Mouse (Mus musculus) lung, postnatal 25 days (tissue): ENCODE measurements around the gene Mapkapk3.
A peak's percentile ranks its signal among the peaks of the same experiment; 100 is the strongest.

Experiments used
- DNase-seq: peaks from one replicate; pipeline ENCODE4 v3.0.0; 2022; ENCODE audit warnings: low spot score

Mapkapk3 gene

GRCm38 (mm10) chr9:107288711-107289110, 966 bp downstream of the Mapkapk3 start:
- peak; percentile 84 for DNase-seq

DNA sequence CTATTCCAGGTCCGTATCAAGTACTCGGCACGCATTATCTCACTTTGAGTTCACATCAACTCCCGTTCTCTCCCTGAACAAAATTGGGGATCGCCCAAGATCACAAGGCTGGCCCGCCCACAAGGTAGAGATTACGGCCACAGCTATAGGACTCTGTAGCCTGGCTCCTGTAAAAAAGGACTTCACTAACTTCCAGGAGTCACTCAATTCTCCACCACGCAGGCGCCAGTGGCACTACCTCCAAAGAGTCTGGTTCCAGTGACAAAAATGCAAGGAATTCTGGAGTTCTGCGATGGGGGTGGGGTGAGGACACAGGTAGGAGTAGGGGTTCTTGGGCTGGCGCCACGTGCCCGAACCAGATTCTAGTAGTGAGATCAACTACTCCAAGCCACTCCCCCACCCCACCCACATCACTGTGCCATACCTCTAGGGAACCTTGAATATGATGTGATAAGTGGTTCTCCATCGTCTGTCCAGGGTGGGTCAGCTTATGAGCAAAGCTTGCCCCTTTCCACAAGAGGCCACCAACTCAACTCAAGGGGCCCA, 1.5 kb downstream of the Mapkapk3 start:
- no peak for DNase-seq

DNA sequence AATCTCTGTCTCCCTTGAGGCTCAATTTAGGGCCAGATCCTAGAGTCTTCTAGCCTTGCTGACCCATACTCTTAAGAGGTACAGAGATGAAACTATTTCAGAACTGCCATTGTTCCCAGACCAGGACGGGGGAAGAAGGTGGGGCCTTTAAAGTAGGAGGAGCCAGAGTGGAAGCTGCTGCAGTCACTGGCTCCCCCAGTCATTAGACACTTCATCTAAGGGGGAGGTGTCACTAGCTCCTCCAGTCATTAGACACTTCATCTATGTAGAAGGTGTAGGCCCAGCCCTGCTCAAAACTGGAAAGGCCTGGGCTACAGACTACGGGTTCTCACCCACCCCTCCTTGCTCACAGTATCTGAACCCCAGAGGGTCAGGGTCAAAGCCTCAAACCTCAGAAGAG, 2.4 kb downstream of the Mapkapk3 start:
- no peak for DNase-seq

DNA sequence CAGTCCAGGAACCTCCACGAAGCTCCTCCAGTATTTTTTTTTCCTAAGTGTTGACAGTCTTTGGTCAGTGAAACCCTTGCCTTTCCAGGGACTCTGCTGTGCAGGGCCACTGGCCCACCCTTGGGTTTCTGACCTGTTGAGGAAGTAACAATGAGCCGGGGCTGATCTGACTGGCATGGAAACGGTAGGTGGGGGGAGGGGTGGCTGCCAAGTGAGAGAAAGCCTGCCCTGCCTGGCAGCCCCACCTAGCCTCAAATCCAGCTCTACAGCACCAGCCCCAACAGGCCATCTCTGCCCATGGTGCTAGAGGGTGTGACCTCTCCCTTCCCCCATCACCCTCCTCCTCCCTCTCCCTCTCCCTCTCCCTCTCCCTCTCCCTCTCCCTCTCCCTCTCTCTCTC, 4.7 kb downstream of the Mapkapk3 start:
- DNase-seq = no peak

- no peak for DNase-seq
Measured at GRCm38 (mm10) chr9:107282951-107283350, 6.7 kb downstream of the Mapkapk3 start.

- no peak for DNase-seq
Measured at GRCm38 (mm10) chr9:107281241-107281987, 8.3 kb downstream of the Mapkapk3 start.

DNA sequence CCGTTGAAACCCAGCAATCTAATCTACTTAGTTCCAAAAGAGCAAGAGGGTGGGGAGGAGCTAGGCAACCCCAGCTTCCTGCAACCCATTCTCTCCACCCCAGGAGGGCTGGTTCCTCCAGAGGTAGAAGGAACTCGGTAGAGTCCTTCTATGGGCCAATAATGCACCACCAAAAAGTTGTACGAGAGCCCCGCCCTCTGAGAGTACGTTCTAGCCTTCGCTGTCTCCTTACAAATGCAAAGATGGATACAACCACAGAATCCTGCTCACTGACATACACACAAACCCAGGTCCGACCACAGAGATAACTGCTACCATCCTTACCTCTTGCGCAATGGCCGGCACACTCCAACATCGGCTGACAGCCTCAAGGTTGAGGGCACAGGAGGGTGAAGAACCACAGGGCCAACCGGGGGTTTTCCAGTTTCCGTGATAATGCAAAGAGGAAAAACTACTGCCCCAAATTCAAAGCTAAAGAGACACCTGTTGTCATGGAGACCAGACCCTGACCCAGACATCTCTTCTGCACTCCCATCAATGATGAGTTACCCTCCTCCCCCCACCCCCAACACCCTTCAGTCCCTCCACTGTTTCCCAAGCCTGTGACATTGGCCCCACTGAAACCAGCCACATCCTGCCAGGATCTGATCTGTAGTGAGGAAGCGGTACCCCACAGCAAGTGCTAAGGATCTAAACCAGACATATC, 9.2 kb downstream of the Mapkapk3 start:
- DNase-seq = peak; percentile 38

- no peak for DNase-seq
Measured at GRCm38 (mm10) chr9:107279378-107280321, 10.0 kb downstream of the Mapkapk3 start.

DNA sequence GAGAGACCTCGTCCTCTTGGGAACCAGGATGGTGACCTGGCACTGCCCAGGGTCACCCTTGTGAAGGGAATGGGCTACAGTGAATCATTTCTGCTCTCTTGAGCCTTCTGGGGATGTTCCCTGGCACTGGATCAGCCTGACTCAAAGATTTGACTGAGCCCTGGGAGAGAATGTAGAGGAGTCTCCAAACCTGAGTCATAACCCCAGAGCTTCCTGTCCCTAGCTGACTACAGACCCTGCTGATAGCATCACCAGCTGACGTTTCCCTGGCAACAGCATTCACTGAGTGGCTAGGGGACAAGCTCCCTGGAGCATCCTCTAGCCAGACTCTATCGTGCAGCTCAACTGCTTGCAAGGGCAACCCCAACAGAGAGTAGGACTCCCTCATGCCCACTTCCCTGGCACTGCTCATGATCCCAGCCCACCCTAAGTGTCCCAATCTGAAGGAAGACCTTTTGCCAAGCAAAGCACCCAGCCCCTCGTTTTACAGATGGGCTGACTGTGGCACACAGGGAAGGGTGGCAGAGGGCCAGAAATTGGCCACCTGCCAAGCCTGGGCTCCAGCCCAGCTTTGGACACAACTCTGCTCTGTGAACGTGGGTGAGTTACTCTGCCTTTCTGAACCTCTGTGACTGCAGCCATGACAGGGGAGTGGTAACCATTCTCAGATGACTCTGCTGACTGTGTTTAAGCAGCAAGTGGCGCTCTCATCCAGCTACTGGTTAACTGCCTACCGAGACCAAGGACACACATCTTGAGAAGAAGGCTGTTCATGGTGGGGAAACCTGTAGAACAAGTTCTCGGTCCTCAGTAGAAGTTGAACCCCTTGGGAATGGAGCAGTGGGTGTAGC, 10.9 kb downstream of the Mapkapk3 start:
- DNase-seq = peak; percentile 77

DNA sequence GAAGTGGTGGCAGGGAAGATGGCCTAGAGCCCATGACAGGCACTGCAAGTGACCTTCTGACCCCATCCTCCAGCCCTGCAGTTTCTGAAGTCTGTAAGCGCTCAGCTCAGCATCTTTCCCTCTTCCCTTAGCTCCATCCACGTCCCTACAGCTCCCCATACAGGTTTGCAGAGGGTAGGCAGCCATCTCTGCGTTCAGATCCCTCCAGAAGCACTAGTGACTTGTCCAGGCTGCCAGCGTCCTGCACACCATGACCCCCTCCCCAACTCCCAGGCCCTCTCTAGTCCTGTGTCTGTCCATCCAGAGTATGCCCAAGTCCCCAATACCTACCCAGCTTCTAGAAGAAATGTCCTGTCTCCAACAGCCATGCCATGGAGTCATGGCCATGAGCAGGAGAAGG, 11.6 kb downstream of the Mapkapk3 start:
- DNase-seq = no peak

DNA sequence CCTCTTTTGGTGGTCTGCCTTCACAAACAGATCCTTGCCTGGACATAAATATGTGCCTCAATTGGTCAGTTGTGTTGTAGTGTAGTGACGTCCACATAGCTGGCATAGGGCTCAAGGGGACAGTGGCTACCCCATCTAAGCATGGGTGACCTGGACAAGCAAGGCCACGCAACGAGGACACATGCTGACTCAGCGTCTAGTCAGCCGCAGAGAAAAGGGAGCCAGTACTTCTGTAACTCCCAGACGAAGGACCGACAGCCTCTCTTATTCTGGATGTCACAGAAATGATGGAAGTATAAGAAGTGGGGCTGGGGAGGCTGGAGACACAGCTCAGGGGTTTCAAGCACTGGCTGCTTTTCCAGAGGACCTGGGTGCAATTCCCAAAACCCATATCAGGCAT, 12.1 kb downstream of the Mapkapk3 start:
- no peak for DNase-seq

- DNase-seq = no peak
Measured at GRCm38 (mm10) chr9:107275710-107276109, 14.0 kb downstream of the Mapkapk3 start.

GRCm38 (mm10) chr9:107274751-107275150, 14.9 kb downstream of the Mapkapk3 start:
- no peak for DNase-seq

DNA sequence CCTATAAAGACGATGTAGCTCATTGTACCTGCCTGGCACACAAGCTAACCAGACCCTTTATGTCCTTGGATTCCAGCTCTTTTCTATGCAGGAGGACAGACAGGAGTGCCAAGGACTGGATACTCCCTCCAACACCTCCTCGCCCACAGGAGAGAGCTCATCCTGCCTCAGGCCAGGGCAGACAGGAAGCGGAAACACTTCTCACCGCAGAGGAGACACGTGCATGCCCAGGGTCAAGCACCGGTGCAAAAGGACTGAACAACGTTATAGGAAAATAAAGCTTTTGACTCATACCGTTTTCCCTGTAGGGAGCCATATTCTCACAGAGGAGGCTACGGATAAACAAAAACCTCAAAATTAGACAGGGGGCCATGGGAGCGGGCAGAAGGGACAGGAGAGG, 16.5 kb downstream of the Mapkapk3 start:
- DNase-seq = no peak

- no peak for DNase-seq
Measured at GRCm38 (mm10) chr9:107272284-107272683, 17.4 kb downstream of the Mapkapk3 start.

DNA sequence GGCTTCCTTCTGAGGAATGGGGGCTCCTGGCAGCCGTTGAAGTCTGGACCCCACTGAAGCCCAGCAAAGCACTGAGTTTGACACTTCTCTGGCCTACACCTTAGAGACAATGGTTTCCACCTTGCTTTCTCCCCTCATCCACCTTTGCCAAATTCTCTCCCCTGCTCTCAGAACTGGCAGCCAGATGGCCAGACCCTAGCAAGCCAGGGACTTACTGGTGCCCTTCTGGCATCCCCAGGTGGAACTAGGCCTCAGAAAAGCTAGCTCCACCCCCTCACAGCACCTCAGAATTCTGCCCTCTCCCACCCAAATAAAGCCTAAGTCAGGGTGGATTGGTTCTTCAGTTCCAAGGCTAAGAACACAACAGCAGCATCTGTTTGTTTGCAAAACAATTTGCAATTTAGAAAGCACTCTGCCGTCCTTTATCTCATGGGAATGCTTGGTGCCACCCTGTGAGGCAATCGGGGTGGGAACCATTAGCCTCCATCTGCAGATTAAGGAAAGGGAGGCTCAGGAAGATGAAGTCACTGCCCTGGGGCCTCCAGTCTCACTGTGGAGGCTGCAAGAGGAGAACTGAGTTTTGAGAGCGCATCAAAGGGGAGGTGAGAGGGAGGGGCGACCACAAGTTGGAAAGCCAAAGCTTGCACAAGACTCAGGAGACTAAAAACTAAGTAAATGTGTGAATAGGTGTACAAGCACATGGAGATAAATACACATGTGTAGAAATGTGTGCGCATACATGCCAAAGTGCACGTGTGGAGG, 18.3 kb downstream of the Mapkapk3 start:
- DNase-seq = no peak

GRCm38 (mm10) chr9:107269772-107270171, 19.9 kb downstream of the Mapkapk3 start:
- no peak for DNase-seq

DNA sequence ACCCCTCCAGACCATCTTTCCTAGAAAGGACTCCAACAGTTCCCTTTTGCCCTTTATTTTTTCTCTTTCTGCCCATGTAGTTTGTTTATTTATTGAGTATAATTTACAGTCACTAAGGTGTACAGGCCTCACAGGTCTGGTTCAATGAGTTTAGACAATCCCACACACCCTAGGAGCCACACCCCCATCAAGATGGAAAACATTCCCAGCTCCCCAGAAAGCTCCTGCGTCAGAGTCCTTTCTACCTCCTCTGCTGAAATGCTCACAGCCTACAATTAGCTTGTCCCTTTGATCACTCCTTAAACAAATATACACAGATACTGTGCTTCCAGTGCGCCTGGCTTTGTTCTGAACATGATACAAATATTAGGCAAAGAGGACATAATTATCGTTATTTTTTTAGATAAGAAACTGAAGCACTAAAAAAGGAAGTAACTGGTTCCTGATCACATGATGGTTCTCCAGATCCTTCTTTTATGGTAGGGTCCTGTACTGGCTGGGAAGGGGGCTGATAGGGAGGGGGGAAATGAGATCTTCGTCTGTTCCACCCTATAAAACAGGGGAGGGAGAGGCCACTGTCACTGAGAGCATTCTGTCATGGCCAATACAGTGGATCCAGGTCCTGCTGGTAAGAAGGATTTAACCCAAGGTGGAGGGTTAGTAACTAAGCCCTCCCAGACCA, 21.8 kb downstream of the Mapkapk3 start:
- no peak for DNase-seq

DNA sequence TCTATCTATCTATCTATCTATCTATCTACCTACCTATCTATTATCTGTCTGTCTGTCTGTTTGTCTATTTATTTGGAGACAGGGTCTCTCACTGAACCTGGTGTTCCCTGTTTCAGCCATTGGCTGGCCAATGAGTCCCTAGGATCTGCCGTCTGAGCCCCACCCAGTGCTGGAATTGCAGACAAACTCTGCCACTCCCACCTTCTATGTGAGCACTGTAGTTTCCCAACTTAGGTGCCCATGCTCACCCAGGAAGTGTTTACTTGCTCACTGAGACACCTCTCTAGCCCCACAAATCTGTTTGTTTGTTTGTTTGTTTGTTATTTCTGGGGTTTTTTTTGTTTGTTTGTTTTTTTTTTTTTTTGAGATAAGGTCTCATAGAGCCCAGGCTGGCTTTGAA, 22.6 kb downstream of the Mapkapk3 start:
- DNase-seq = no peak

DNA sequence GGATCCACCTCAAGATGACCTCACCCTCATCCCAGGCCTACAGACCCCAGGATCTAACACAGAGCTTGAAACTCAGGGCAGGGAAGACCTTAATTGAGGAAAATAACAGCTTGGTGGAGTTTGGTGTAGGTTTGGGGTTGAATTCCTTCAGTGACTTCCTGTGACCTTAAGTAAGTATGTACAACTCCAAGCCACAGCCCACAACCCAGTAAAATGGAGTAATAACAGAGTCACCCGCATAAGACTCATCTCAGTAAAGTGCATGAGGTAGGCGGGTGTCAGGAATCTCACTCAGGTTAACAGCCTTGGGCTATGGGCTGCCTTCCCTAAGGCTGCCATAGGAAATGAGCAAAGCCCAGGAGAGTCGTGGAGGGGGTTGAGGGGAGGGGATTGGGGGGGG, 24.9 kb downstream of the Mapkapk3 start:
- no peak for DNase-seq
